Mouse (Mus musculus) left cerebral cortex, postnatal 14 days (tissue): ENCODE results near the gene Col8a2. TPM values are rescaled to one million over a fixed set of nuclear protein-coding genes. Genes with fewer than 3 reads are reported as not detected.

Experiments used
- DNase-seq, 2 experiments: peaks; one replicate each; pipeline ENCODE4 v3.0.0; 2021 to 2022; ENCODE audit warnings: low spot score in 2 of 2, mixed read lengths in 1 of 2
- intact Hi-C: fragments of 180-260 bp; cut with DNase I; formaldehyde crosslinking; loops from one replicate; pipeline ENCODE4 v1.15.1; 2025
- total RNA-seq, 2 experiments: library from RNA; stranded (reverse); gene quantifications; 2 replicates each; pipeline ENCODE4 v1.2.3; 2021

Col8a2 gene
- total RNA-seq, 2 experiments from 2014 or later, result 2.9 to 3.4 TPM

DNA sequence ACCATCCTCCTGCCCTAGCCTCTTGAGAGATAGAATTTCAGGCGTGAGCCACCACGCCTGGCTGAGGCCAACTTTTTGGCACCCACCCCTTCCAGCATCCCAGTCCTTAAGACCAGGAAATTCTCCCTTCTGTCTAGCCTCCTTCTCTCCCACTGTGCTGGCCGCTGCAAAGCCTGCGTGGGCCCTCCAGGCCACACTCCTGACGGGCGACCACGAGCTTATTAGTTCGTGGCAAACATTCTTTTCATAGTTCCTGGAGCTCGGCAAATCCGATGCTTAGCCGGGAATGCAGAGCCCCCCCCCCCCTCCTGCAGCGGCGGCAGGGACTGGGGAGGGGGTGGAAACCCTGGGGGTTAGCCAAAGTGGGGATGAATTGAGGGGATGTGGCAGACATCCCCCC lies 4.6 kb downstream of the Col8a2 start:
- intact Hi-C loops, result no loop called here
- DNase-seq, result no peak

- intact Hi-C loops, result no loop called here
- DNase-seq, result no peak
Measured at GRCm38 (mm10) chr4:126295152-126295551, 8.6 kb downstream of the Col8a2 start.

GRCm38 (mm10) chr4:126295937-126296336 lies 9.3 kb downstream of the Col8a2 start:
- no peak for DNase-seq

DNA sequence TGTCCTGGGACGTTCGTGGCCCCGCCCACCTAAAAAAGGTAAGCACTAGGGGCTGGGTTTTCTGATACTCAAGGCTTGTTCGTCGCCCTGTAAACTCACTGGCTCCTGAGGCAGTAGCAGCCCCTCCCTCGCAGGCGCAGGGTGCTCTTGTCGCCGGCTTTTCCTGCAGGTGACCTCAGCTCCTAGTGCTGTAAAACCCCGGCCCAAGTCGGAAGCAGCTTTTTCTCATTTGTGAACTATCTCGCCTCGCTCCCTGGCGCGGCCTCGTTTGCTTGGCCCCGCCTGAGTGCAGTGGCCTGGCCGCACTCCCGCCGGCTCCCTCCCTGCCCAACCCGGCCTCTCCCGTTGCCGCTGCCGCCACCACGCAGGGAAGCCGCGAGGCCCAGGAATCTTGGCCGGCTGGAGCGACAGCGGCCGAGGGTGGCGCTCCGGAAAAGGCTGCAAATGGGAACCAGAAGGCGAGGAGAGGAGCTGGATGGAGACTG lies 10.1 kb downstream of the Col8a2 start:
- DNase-seq, result peak in 1 of 2 experiments; percentile 34
- intact Hi-C loops, result no loop called here

More at GRCm38 (mm10) chr4:126295937-126296336, 9.3 kb downstream of the Col8a2 start:
- intact Hi-C loops, result no loop called here

GRCm38 (mm10) chr4:126300916-126301583 lies 14.5 kb downstream of the Col8a2 start:
- intact Hi-C loops, result no loop called here
- no peak for DNase-seq

DNA sequence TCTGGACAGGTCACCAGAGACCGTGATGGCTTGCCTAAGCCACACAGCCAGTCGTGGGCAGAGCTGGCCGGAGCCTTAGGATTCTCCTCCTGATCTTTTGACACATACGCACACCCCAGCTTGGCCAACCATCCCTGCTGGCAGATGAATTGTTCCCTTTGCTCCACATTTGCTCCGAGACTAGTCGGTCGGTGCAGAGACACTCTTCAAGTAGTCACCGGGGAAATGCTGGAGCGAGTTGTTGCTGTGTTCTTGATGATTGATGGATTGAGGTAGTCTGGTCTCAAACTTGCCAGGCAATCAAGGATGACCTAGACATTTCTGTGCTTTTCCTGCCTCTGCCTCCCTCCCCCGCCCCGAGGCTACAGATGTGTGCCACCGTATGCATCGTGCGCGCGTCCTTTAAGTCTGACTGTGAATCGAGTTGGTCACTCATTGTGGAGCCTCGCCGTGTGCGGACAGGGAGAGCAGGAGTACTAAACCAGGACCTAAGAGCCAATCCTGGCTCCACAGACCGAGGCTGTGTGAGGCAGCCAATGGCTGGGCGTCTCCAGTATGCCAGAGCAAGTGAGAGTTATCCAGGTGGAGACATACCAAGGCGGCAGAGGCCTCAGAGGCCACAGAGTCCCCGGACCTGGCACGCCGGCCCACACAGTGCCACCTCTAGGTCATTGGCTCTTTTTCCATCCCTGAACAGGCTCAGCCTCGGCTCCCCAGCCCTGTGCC lies 15.2 kb downstream of the Col8a2 start:
- intact Hi-C loops, result no loop called here
- no peak for DNase-seq

- intact Hi-C loops, result no loop called here
Measured at GRCm38 (mm10) chr4:126303877-126304276, 17.3 kb downstream of the Col8a2 start.

DNA sequence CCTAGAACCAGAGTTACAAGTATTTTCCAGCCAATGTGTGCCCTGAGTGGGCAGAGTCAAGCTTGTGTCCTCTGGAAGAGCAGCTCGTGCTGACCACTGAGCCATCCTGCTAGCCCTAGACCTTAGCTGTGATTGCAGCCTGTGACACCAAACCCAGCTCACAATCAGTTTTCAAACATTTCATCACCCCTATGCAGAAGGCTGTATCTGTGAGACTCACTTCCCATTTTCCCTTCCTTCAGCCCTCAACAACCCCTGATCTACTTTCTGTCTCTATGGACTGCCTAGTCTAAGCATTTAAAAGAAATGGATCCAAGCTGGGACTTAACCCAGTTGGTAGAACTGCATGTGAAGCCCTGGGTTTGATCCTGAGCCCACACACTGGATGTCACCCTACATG lies 18.8 kb downstream of the Col8a2 start:
- DNase-seq, result no peak
- intact Hi-C loops, result loop anchor here (5.0 kb wide), 1 partner anchor 78 kb away; no protein-coding TSS in a partner anchor

More at GRCm38 (mm10) chr4:126303877-126304276, 17.3 kb downstream of the Col8a2 start:
- DNase-seq, result no peak

DNA sequence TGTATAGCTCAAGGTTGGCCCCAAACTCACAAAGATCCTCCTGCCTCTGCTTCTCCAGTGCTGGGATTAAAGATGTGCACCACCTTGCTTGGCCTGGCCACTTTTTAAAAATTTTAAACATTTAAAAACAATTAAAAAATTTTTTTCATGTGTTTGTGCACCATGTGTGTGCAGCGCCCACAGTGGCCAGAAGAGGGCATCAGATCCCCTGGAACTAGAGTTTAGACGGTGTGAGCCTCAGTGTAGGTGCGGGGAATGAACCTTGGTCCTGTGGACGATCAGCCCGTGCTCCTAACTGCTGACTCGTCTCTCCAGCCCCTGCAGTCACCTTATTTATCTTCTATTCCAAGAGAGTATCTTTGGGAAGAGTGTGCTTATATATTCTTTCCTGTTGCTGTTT lies 19.5 kb downstream of the Col8a2 start:
- intact Hi-C loops, result loop anchor here (5.0 kb wide), 1 partner anchor 79 kb away; no protein-coding TSS in a partner anchor
- DNase-seq, result no peak

DNA sequence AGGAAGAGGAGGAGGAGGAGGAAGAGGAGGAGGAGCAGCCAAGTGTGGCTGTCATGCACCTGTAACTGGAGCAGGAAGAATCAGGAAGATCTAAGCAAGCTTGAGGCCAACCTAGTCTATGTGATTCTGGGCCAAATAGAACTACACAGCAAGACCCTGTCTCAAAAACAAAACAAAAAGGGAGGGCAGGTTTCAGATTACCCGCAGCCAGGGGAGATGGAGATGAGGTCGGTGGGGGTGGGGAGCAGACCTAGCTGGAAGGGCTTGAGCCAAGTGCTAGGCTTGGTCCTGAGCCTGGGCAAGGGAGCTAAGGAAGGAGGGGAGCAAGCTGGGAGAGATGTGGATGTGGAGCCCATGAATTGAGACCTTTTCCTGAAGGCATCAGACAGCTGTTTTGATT lies 20.2 kb downstream of the Col8a2 start:
- intact Hi-C loops, result loop anchor here (5.0 kb wide), 1 partner anchor 80 kb away; no protein-coding TSS in a partner anchor
- no peak for DNase-seq

DNA sequence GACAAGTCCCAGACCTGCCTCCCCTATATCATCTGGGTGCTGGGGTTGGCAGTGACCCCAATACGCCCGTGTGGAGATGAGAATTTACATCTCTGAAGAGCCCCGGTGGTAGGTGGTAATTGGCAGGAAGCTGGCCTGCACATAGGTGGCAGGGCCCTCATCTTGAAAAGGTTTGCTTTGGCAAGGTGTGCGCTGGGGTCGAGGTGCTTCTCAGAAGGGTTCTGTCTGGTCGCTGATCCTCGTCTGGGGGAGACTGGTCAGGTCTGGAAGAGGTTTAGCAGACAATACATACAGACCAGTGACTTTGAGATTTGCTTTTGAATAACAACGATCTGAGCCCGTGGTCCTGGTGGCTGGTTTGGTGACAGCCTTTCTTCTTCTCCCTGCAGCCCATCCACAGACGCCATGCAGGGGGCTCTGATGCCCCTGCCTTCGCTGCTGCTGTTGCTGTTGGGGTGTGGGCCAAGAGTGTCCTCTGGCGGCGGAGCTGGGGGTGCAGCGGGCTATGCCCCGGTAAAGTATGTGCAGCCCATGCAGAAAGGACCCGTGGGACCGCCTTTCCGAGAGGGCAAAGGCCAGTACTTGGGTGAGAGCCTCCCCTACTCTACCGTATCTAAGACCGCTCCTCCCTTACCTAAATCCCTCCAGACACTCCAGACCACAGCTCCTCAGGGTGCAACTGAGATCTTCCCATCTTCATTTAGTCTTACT lies 22.8 kb downstream of the Col8a2 start:
- no peak for DNase-seq

DNA sequence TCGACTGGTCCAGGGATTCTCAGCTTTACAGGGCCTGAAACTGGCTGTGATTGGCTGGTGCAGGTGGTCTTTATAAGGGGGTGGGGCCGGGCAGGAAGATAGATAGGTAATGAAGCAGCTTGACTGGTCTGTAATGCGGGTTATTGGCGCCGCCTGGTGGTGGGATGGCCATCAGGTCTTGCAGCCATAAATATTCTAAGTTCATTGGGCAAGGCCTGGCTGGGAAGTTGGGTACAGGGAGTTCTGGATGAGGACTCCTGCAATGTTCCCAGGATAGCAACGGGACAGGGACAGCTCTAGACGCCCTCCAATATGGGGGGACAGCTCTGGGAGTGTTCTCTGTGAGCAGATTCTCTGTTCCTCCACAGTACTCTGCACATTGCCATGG lies 23.3 kb downstream of the Col8a2 start:
- intact Hi-C loops, result loop anchor here (2.0 to 5.0 kb wide), 2 partner anchors 31 to 83 kb away; no protein-coding TSS in a partner anchor
- DNase-seq, result peak; percentile 88 to 90

More for the DNA sequence above, 22.8 kb downstream of the Col8a2 start:
- intact Hi-C loops, result loop anchor here (5.0 kb wide), 1 partner anchor 82 kb away; no protein-coding TSS in a partner anchor

- no peak for DNase-seq
- intact Hi-C loops, result loop anchor here (2.0 kb wide), 1 partner anchor 32 kb away; no protein-coding TSS in a partner anchor
Measured at GRCm38 (mm10) chr4:126310344-126310743, 23.8 kb downstream of the Col8a2 start.

GRCm38 (mm10) chr4:126311566-126312200 lies 25.1 kb downstream of the Col8a2 start:
- intact Hi-C loops, result loop anchor here (2.0 kb wide), 1 partner anchor 33 kb away; no protein-coding TSS in a partner anchor

GRCm38 (mm10) chr4:126313202-126313601 lies 26.6 kb downstream of the Col8a2 start:
- DNase-seq, result no peak
- intact Hi-C loops, result no loop called here

More at GRCm38 (mm10) chr4:126311566-126312200, 25.1 kb downstream of the Col8a2 start:
- no peak for DNase-seq

GRCm38 (mm10) chr4:126314393-126314792 lies 27.8 kb downstream of the Col8a2 start:
- no peak for DNase-seq
- intact Hi-C loops, result no loop called here

DNA sequence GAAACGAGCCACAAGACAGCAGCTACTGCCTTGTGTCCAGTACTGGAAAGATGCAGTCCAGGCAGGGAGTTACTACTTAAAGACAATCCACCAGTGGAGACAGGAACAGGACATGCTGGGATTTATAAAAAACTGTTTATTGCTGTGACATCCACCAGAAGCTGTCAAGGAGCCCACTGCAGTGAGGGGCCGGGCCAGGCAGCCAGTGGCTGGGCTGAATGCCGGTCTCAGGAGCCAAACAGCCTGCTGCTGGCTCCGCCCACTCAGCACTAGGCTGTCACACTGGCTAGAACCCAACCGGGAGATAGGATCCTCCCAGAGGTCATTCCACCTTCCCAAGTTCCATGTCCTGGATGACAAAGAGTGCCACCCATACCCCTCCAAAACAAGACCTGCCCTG lies 29.3 kb downstream of the Col8a2 start:
- peak in 1 of 2 experiments; percentile 47 for DNase-seq
- intact Hi-C loops, result no loop called here

GRCm38 (mm10) chr4:126316443-126317040 lies 29.9 kb downstream of the Col8a2 start:
- intact Hi-C loops, result no loop called here
- no peak for DNase-seq

- no peak for DNase-seq
- intact Hi-C loops, result no loop called here
Measured at GRCm38 (mm10) chr4:126319806-126320205, 33.2 kb downstream of the Col8a2 start.
